18 mouse cellular contexts compared by ENCODE assay signal in genomic region chr12:32635055-32635454, GRCm38 (mm10).
DNase-seq lines count a peak whose midpoint lies in the region; TF ChIP-seq lines count a peak whose summit lies in the region.
"Had no signal": no experiment of that assay in that cellular context is flagged by ENCODE, and none has a peak within 500 bp of the region (broad histone marks: within the 10 kb centered on the region; RNA-seq: fewer than 3 reads in every experiment).

No protein-coding gene starts in this region.

- no peaks in the 10 kb centered on the region for H3K27me3 ChIP-seq in spleen, adult 2 months (ENCODE audit: control insufficient read depth, insufficient read depth, low read length)
- H3K27me3 ChIP-seq: limb, embryonic 15.5 days; neural tube, embryonic 12.5 days had no signal

- no peaks in the 10 kb centered on the region for H3K36me3 ChIP-seq in spleen, adult 2 months (ENCODE audit: control insufficient read depth, insufficient read depth, low read length)
- H3K36me3 ChIP-seq: limb, embryonic 15.5 days; midbrain, embryonic 13.5 days; neural tube, embryonic 12.5 days had no signal

- peak in 1 of 2 experiments; percentile 12 for DNase-seq in spleen, adult 2 months (ENCODE audit: low read depth in 1 of 2, low spot score in 2 of 2)
- no peak for DNase-seq in spleen, postnatal 4 days (ENCODE audit: low spot score in 2 of 2)
- peak; percentile 29 for DNase-seq in induced T-regulatory cell, adult 2 months (ENCODE audit: low read depth)
- peak; percentile 60 for DNase-seq in skeletal muscle tissue, adult 2 months (ENCODE audit: low read depth, low spot score)
- DNase-seq in thymus, postnatal 4 days = peak; percentile 22
- DNase-seq in left cerebral cortex, adult 2 months (ENCODE audit: extremely low spot score in 1 of 2, low spot score in 2 of 2) = no peak
- DNase-seq in cerebellum, adult 8-10 months = no peak
- no peak for DNase-seq in adrenal gland, postnatal 36 days
- DNase-seq: adrenal gland, postnatal 25 days; cerebellum, postnatal 10 days; gastrocnemius, postnatal 14 days; heart, postnatal 36 days; liver, postnatal 0 days; lung, postnatal 36 days; spleen, adult 18-20 months had no signal

- WGBS in spleen, adult 2 months = 5% methylated on average over 5 of the region's 5 CpGs

- no peak overlapping the region for H3K4me3 ChIP-seq in spleen, adult 2 months (ENCODE audit: extremely low read depth, insufficient read depth, insufficient read length)
- H3K4me3 ChIP-seq in left cerebral cortex, adult 2 months = no peak overlapping the region
- H3K4me3 ChIP-seq: limb, embryonic 15.5 days; midbrain, embryonic 13.5 days; neural tube, embryonic 12.5 days had no signal

- no peak for TF ChIP-seq CTCF in spleen, adult 2 months (IDR thresholded peaks at IDR 0.05; ENCODE audit: extremely low read depth, insufficient read depth, insufficient read length, insufficient replicate concordance)
- no peak for TF ChIP-seq CTCF in left cerebral cortex, adult 2 months (IDR thresholded peaks at IDR 0.05)

- no peak for TF ChIP-seq POLR2A in spleen, adult 2 months (IDR thresholded peaks at IDR 0.05; ENCODE audit: low read depth, low read length)

- 0 out of 2 replicates have a peak overlapping the region, but pooled peaks have one; percentile 6 for H3K27ac ChIP-seq in spleen, adult 2 months (ENCODE audit: insufficient read depth, low read length)
- no peak overlapping the region for H3K27ac ChIP-seq in left cerebral cortex, adult 2 months
- H3K27ac ChIP-seq: limb, embryonic 15.5 days; midbrain, embryonic 13.5 days; neural tube, embryonic 12.5 days had no signal

- intact Hi-C loops in left cerebral cortex, adult 2 months (cut with DNase I) = loop anchor here (10.0 kb wide), 1 partner anchor 380 kb away; no protein-coding TSS in a partner anchor

- peaks cover 9% of the 10 kb centered on the region; the same call in 1 of the 2 replicates for H3K4me1 ChIP-seq in spleen, adult 2 months (ENCODE audit: control insufficient read depth, insufficient read depth, insufficient read length)
- H3K4me1 ChIP-seq: limb, embryonic 15.5 days; midbrain, embryonic 13.5 days; neural tube, embryonic 12.5 days had no signal

Comparison
In these comparisons a context has a peak if more than half of its experiments do, and no peak if none do; other contexts are left out.
1. DNase-seq: peak in induced T-regulatory cell, adult 2 months (single experiment), skeletal muscle tissue, adult 2 months (single experiment) and thymus, postnatal 4 days (single experiment); none in spleen, postnatal 4 days (0 of 2), left cerebral cortex, adult 2 months (0 of 2), cerebellum, adult 8-10 months (single experiment) and adrenal gland, postnatal 36 days (0 of 2).